Mouse (Mus musculus) forebrain, embryonic 16.5 days (tissue): Measurements from ENCODE around the gene Rab7b. TPM values are rescaled to one million over a fixed set of nuclear protein-coding genes. Genes with fewer than 3 reads are reported as not detected.

Source experiments
- ATAC-seq: fragments of 200-750 bp; cut with Nextera tagmentation; 2 replicates; pipeline ENCODE4 v1.8.0; 2017; ENCODE audit warnings: mild to moderate bottlenecking, moderate library complexity
- H3K27ac ChIP-seq: fragments of 300-500 bp; sonication (generic); 2 replicates; pipeline ENCODE4 v1.5.1; 2014; ENCODE audit warnings: low read length, control low read depth
- H3K27me3 ChIP-seq: fragments of 300-500 bp; sonication (generic); replicated peaks from 2 replicates; pipeline ENCODE4 v1.6.1; 2014; ENCODE audit warnings: low read length; ENCODE audit not compliant: control insufficient read depth, insufficient read depth
- H3K36me3 ChIP-seq: fragments of 300-500 bp; sonication (generic); 2 replicates; pipeline ENCODE4 v1.6.1; 2014; ENCODE audit not compliant: control insufficient read depth, insufficient read depth
- H3K4me1 ChIP-seq: fragments of 300-500 bp; sonication (generic); replicated peaks from 2 replicates; pipeline ENCODE4 v1.6.1; 2014; ENCODE audit warnings: low read length; ENCODE audit not compliant: control insufficient read depth, insufficient read depth
- H3K4me2 ChIP-seq: fragments of 300-500 bp; sonication (generic); 2 replicates; pipeline ENCODE4 v1.6.1; 2014; ENCODE audit warnings: mild to moderate bottlenecking, low read length, control low read depth
- H3K4me3 ChIP-seq: fragments of 300-500 bp; sonication (generic); replicated peaks from 2 replicates; pipeline ENCODE4 v1.5.1; 2014; ENCODE audit warnings: mild to moderate bottlenecking, low read length, control low read depth
- H3K9ac ChIP-seq: fragments of 300-500 bp; sonication (generic); replicated peaks from 2 replicates; pipeline ENCODE4 v1.6.1; 2014; ENCODE audit warnings: low read depth, low read length, control low read depth
- H3K9me3 ChIP-seq: fragments of 300-500 bp; sonication (generic); 2 replicates; pipeline ENCODE4 v1.6.1; 2016; ENCODE audit warnings: low read length; ENCODE audit not compliant: control insufficient read depth
- WGBS: fragments of 180-500 bp; shearing (Covaris S2); extraction: QIAGEN DNeasy Blood & Tissue Kit; methylation state at CpG from one replicate; pipeline ENCODE4 v1.1.7; 2014; 5-methylcytosine and 5-hydroxymethylcytosine counted together
- polyA plus RNA-seq: library from polyadenylated mRNA; unstranded; fragments of >200 nt; fragmentation: Nextera tagmentation; extraction: Ambion mirVana; gene quantifications from 2 replicates; pipeline ENCODE4 v1.2.1, GENCODE M21; 2015

Rab7b gene
- polyA plus RNA-seq, 1 experiment from 2014 or later = 1.0 TPM

- H3K4me2 ChIP-seq = no peak overlapping the region
- H3K27me3 ChIP-seq = no peaks in the 10 kb centered on the region
- no peak overlapping the region for H3K9ac ChIP-seq
- WGBS = 80% methylated on average over 7 of the region's 7 CpGs
- no peak overlapping the region for H3K4me3 ChIP-seq
- H3K27ac ChIP-seq = no peak overlapping the region
- no peak for ATAC-seq
- H3K4me1 ChIP-seq = peaks cover 9% of the 10 kb centered on the region
- no peaks in the 10 kb centered on the region for H3K36me3 ChIP-seq
- no peaks in the 10 kb centered on the region for H3K9me3 ChIP-seq
These were observed 27.6 kb upstream of the Rab7b start for GRCm38 (mm10) chr1:131660716-131661472.

DNA sequence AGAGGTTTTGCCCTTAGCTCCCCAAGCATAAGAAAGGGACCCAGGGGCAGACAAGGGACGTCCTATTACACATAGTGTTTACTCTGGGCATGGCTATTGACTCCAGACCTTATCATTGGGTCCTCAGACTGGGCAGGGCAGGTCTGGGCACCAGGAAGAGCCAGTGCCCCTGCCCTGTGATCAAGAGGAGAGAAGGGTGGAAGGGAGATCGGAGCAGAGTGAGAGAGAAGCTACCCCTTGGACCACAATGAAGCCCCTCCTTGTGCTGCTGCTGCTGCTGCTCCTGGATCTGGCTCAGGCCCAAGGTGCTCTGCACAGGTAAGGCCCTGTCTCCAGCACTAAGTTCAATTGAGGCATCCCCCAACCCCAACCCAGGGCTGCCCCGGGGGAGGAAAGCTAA, 26.7 kb upstream of the Rab7b start:
- no peaks in the 10 kb centered on the region for H3K9me3 ChIP-seq
- H3K4me3 ChIP-seq = no peak overlapping the region
- H3K36me3 ChIP-seq = no peaks in the 10 kb centered on the region
- H3K9ac ChIP-seq = no peak overlapping the region
- 68% methylated on average over 3 of the region's 3 CpGs for WGBS
- no peak for ATAC-seq
- H3K27ac ChIP-seq = no peak overlapping the region
- H3K4me1 ChIP-seq = peaks cover 9% of the 10 kb centered on the region
- H3K4me2 ChIP-seq = no peak overlapping the region
- no peaks in the 10 kb centered on the region for H3K27me3 ChIP-seq

DNA sequence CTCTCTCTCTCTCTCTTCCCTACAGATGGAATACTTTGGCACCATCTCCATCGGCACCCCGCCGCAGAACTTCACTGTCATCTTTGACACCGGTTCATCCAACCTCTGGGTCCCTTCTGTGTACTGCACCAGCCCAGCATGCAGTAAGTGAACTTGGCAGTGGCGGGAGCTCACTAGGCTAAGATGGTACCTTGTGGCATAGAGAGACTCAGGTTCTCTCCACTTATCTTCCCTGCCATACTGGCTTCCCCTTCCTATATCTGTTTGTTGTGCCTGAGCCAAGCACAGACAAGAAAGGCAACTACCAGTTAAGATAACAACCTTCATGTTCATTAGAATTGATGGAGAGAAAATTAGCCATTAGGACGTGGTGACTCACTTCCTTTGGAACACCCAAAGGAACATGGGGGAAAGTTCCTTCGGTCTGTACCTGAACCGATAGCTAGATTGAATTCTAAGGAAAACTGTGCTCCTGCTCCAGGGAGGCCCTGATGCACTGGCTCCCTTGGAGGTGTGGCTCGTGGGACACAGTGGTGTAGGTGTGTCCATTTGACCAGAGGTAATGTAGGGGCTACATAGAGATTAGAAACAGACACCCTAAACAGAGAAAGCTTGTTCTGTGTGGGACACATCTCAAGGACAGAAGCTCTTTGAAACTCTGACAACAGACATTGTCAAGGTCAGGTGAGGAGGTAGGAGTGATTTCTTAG, 25.1 kb upstream of the Rab7b start:
- Histone ChIP-seq H3K27ac (no peak overlapping the region), H3K27me3 (no peaks in the 10 kb centered on the region), H3K4me2 (no peak overlapping the region), H3K4me3 (no peak overlapping the region), H3K4me1 (no peaks in the 10 kb centered on the region), H3K36me3 (no peaks in the 10 kb centered on the region), H3K9me3 (no peaks in the 10 kb centered on the region), H3K9ac (no peak overlapping the region)
- WGBS = 87% methylated on average over 9 of the region's 9 CpGs
- ATAC-seq = no peak

GRCm38 (mm10) chr1:131664136-131664535, 24.4 kb upstream of the Rab7b start:
- no peak overlapping the region for H3K27ac ChIP-seq
- no peak overlapping the region for H3K9ac ChIP-seq
- no peaks in the 10 kb centered on the region for H3K27me3 ChIP-seq
- H3K36me3 ChIP-seq = no peaks in the 10 kb centered on the region
- H3K4me1 ChIP-seq = no peaks in the 10 kb centered on the region
- ATAC-seq = no peak
- H3K4me3 ChIP-seq = no peak overlapping the region
- no peaks in the 10 kb centered on the region for H3K9me3 ChIP-seq
- 82% methylated on average over 5 of the region's 5 CpGs for WGBS
- no peak overlapping the region for H3K4me2 ChIP-seq

- Histone ChIP-seq H3K9me3 (no peaks in the 10 kb centered on the region), H3K4me1 (no peaks in the 10 kb centered on the region), H3K36me3 (no peaks in the 10 kb centered on the region), H3K27me3 (no peaks in the 10 kb centered on the region), H3K4me2 (no peak overlapping the region), H3K27ac (no peak overlapping the region), H3K9ac (no peak overlapping the region), H3K4me3 (no peak overlapping the region)
- no peak; the same call in 1 of the 2 replicates for ATAC-seq
- 57% methylated on average over 1 of the region's 1 CpGs for WGBS
These were observed 22.6 kb upstream of the Rab7b start for GRCm38 (mm10) chr1:131665886-131666285.

GRCm38 (mm10) chr1:131671113-131671512, 17.4 kb upstream of the Rab7b start:
- Histone ChIP-seq H3K4me3 (no peak overlapping the region), H3K9me3 (no peaks in the 10 kb centered on the region), H3K27me3 (no peaks in the 10 kb centered on the region), H3K27ac (no peak overlapping the region), H3K4me2 (no peak overlapping the region), H3K36me3 (no peaks in the 10 kb centered on the region), H3K9ac (no peak overlapping the region), H3K4me1 (no peaks in the 10 kb centered on the region)
- ATAC-seq = no peak
- WGBS = 91% methylated on average over 8 of the region's 8 CpGs

DNA sequence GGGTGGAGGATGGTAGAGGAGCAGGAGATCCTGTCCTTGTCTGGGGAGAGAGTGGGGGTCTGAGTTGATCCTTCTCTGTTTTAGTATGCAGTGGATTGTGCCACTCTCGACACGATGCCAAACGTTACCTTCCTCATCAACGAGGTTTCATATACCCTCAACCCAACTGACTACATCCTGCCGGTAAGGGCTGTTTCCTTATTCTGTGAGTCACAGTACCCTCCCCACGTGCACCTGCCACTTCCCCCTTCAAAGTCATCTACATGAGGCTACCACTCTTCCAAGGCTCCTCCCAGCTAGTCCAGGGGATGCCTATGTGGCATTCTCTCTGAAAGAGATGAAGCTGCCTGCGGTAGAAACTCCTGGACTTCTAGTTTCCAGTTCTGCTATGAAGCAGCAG, 16.1 kb upstream of the Rab7b start:
- WGBS = 88% methylated on average over 7 of the region's 7 CpGs
- H3K9ac ChIP-seq = no peak overlapping the region
- no peaks in the 10 kb centered on the region for H3K4me1 ChIP-seq
- H3K4me2 ChIP-seq = no peak overlapping the region
- H3K36me3 ChIP-seq = no peaks in the 10 kb centered on the region
- no peaks in the 10 kb centered on the region for H3K27me3 ChIP-seq
- no peak overlapping the region for H3K27ac ChIP-seq
- H3K9me3 ChIP-seq = no peaks in the 10 kb centered on the region
- no peak for ATAC-seq
- no peak overlapping the region for H3K4me3 ChIP-seq

GRCm38 (mm10) chr1:131679644-131680043, 8.9 kb upstream of the Rab7b start:
- no peak overlapping the region for H3K9ac ChIP-seq
- no peaks in the 10 kb centered on the region for H3K4me1 ChIP-seq
- no peak overlapping the region for H3K4me2 ChIP-seq
- H3K4me3 ChIP-seq = no peak overlapping the region
- no peak overlapping the region for H3K27ac ChIP-seq
- H3K27me3 ChIP-seq = no peaks in the 10 kb centered on the region
- 88% methylated on average over 5 of the region's 5 CpGs for WGBS
- no peak for ATAC-seq
- no peaks in the 10 kb centered on the region for H3K9me3 ChIP-seq
- H3K36me3 ChIP-seq = no peaks in the 10 kb centered on the region

GRCm38 (mm10) chr1:131687739-131688138, 756 bp upstream of the Rab7b start:
- ATAC-seq = no peak
- H3K36me3 ChIP-seq = no peaks in the 10 kb centered on the region
- no peaks in the 10 kb centered on the region for H3K27me3 ChIP-seq
- H3K4me3 ChIP-seq = no peak overlapping the region
- H3K4me1 ChIP-seq = no peaks in the 10 kb centered on the region
- no peaks in the 10 kb centered on the region for H3K9me3 ChIP-seq
- H3K27ac ChIP-seq = no peak overlapping the region
- H3K9ac ChIP-seq = no peak overlapping the region
- WGBS = 91% methylated on average over 2 of the region's 2 CpGs
- no peak overlapping the region for H3K4me2 ChIP-seq
